Mouse (Mus musculus) embryo, embryonic 10.5 days (tissue): ENCODE data around the gene Neurl2.

Experiments used
- DNase-seq: peaks from one replicate; pipeline ENCODE4 v3.0.0-alpha.2; 2015; ENCODE audit warnings: low spot score

Neurl2 gene

DNA sequence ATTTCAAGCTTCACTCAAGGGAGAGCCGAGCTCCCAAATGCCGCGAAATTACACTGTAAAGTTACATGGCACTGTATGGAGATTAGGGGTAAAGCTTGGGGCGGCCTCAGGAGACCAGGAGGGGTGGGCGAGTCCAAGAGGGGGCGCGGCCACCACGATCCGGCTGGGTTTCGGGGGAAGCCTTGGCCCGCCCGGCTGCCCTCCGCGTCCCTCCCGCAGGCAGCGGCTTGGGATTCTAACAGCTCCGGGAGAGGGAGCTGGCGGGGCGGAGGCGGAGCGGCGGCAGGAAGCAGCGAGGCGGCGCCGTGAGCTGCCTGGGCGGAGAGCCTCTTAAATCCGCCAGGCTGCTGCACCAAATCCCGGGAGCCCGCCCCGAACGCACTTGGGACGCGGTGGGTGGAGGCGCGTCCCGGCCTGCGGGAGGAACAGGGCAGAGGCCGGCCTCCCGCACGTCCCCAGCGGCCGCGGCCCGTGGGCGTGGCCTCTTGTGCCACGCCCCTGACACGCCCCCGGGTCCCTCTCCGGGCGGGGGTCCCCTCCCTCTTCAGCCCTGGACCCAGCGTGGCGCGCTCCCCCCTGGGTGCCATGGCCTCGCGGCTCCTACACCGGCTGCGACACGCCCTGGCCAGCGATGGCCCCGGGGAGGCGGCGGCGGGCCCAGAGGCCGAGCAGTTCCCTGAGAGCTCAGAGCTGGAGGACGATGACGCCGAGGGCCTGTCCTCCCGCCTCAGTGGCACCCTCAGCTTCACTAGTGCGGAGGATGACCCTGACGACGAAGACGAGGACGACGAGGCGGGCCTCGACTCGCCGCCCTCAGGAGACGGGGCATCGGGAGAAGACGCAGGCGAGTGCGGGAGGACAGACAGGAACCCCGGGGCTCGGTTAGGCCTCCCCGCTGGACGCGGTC, 47.5 kb downstream of the Neurl2 start, which contains the start of gene Snx21:
Gene Snx21 (plus strand): TSS at position 343 of the 907 bp plus-strand sequence.
- peak; percentile 89 for DNase-seq

DNA sequence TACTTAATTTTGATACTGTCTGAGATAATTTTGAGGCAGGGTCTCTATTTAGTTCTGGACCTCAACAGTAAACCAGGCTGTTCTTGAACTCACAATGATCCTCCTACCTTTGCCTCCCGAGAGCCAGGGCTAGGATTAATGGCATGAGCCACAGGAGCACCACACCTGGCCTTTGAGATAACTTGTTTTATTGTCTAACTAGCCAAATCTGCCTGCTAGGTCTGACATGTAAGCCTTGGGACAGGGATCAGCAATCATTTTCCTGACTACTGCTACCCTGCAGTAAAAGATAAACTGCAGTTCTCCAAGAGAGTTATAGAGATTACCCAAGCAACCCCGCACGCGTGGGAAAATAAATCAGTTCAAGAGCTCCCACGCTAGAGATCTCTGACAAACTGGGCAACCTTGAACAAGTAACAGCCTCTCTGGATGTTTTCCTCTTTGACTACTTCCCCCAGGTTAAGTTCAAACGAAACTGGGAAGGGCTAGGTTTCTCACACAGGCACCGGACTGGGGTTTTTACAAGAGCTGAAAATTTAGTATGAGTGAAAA, 48.3 kb downstream of the Neurl2 start:
- no peak for DNase-seq

DNA sequence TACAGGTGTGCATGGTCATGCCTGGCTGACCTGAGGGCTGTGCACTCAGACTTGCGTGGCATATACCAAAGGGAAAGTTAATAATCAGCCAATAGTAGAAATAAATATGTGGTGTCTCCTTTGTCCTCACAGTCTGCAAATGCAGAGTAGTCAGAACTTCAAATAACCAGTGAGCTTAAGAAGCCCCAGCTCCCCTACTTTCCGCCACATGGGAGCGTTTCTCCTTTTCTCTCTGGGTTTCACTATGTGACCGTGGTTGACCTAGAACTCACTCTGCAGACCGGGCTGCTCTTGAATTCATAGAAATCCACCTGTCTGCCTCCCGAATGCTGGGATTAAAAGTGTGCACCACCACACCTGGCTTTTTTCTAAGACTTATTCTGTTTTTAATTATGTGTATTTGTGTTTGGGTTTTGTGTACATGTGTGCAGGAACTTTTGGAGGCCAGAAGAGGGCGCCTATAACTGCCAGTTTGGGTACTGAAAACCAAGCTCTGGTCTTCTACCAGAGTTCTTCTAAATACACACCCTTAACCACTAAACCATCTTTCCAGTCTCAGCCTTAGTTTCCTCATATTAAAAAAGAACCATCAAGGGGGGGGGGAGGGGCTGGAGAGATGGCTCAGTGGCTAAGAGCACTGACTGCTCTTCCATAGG, 49.2 kb downstream of the Neurl2 start:
- peak; percentile 38 for DNase-seq

DNA sequence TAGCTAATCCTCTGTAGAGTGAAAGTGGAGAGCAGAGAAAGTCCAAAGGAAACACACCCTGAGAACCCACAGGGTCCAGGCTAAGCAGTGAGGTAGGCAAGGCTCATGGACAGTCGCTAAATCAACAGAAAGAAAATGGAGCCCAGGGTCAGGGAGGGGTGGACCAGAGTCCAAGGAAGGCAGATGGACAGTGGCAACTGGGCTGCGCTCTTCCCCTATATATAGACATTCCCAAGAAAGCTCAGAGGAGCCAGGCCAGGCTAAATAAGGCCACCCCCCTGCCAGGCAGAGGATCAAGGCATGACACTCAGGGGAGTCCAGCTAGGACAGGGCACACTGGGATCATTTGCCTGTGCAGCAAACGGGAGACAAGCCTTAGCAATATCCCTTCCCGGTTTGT, 51.4 kb downstream of the Neurl2 start:
- DNase-seq, result no peak
